ENCODE assay signal across 12 mouse cellular contexts in genomic region chr6:100356617-100357399, GRCm38 (mm10).
DNase-seq lines count a peak whose midpoint lies in the region; ATAC-seq and TF ChIP-seq lines count a peak whose summit lies in the region.
"Had no signal": no experiment of that assay in that cellular context is flagged by ENCODE, and none has a peak within 500 bp of the region (broad histone marks: within the 10 kb centered on the region; RNA-seq: fewer than 3 reads in every experiment).

No protein-coding gene starts in this region.

- intact Hi-C loops in heart, postnatal 36 days (cut with DNase I), result no loop called here

- H3K36me3 ChIP-seq in ES-E14 (ENCODE audit: control insufficient read depth, insufficient read depth, low read length, poor library complexity, severe bottlenecking), result no peaks in the 10 kb centered on the region
- H3K36me3 ChIP-seq: heart, embryonic 13.5 days; limb, embryonic 12.5 days had no signal

- H3K9ac ChIP-seq in ES-E14 (ENCODE audit: insufficient read depth, low read depth, low read length, poor library complexity, severe bottlenecking), result no peak overlapping the region; the same call in 1 of the 2 replicates
- H3K9ac ChIP-seq: heart, embryonic 13.5 days; limb, embryonic 12.5 days had no signal

- ATAC-seq in neutrophil, adult 5-6 weeks (ENCODE audit: extremely low read depth, insufficient number of reproducible peaks, low FRiP score, poor library complexity, severe bottlenecking), result peak; percentile 79
- ATAC-seq: inflammation-experienced regulatory T-cells, adult 6 months had no signal

- 37% methylated on average over 11 of the region's 11 CpGs for WGBS in large intestine, adult 2 months

- no peak overlapping the region for H3K27ac ChIP-seq in ES-E14 (ENCODE audit: insufficient read depth, low read depth, low read length, poor library complexity, severe bottlenecking)
- H3K27ac ChIP-seq: heart, embryonic 13.5 days; limb, embryonic 12.5 days had no signal

- DNase-seq in B cell, adult 2 months, result peak; percentile 43 to 48
- DNase-seq in ES-E14 (ENCODE audit: low read depth, low spot score), result no peak
- peak; percentile 42 for DNase-seq in large intestine, adult 2 months (ENCODE audit: low read depth, low spot score)
- DNase-seq in gastrocnemius, adult 18-20 months (ENCODE audit: low spot score), result no peak
- DNase-seq in heart, postnatal 36 days, result no peak
- no peak for DNase-seq in frontal cortex, postnatal 14 days (ENCODE audit: low spot score in 2 of 2)
- DNase-seq: thymus, postnatal 36 days had no signal

- no peak overlapping the region for H3K4me3 ChIP-seq in ES-E14 (ENCODE audit: insufficient read depth in 1 of 2, low read depth in 1 of 2, low read length in 2 of 2, poor library complexity in 1 of 2, severe bottlenecking in 1 of 2)
- H3K4me3 ChIP-seq: heart, embryonic 13.5 days; limb, embryonic 12.5 days; megakaryocyte, embryonic 14.5 days had no signal

- H3K4me1 ChIP-seq in ES-E14 (ENCODE audit: control insufficient read depth in 2 of 2, insufficient read depth in 2 of 2, low read length in 2 of 2, poor library complexity in 1 of 2), result peaks cover 0 to 11% of the 10 kb centered on the region in 2 experiments
- H3K4me1 ChIP-seq: limb, embryonic 12.5 days; megakaryocyte, embryonic 14.5 days had no signal

- no peaks in the 10 kb centered on the region for H3K9me3 ChIP-seq in ES-E14 (ENCODE audit: control insufficient read depth, insufficient read depth, low read depth, low read length)
- H3K9me3 ChIP-seq: heart, embryonic 13.5 days; limb, embryonic 12.5 days; megakaryocyte, embryonic 14.5 days had no signal

- in situ Hi-C loops in ES-E14 (cut with MboI; ENCODE audit: low sequenced_read_pairs in 2 of 2, unreplicated experiment in 2 of 2), result no loop called here

TF ChIP-seq in ES-E14, 5 proteins besides CTCF, POLR2A, EP300 and RAD21:
- TF ChIP-seq ZC3H11A (IDR thresholded peaks at IDR 0.05; ENCODE audit: borderline replicate concordance, low read depth, low read length) (no peak), ZNF384 (IDR thresholded peaks at IDR 0.05; ENCODE audit: low read depth, low read length) (peak; percentile 33; the same call in 1 of the 2 replicates), MAFK (IDR thresholded peaks at IDR 0.05; ENCODE audit: insufficient read depth, low read depth, low read length) (no peak), HCFC1 (IDR thresholded peaks at IDR 0.05; ENCODE audit: borderline replicate concordance, insufficient read depth, low read length) (no peak), CHD2 (IDR thresholded peaks at IDR 0.05; ENCODE audit: low read depth, low read length) (no peak)

Comparison
In these comparisons a context has a peak if more than half of its experiments do, and no peak if none do; other contexts are left out.
1. DNase-seq: peak in B cell, adult 2 months (2 of 2) and large intestine, adult 2 months (single experiment); none in ES-E14 (single experiment), gastrocnemius, adult 18-20 months (single experiment), heart, postnatal 36 days (0 of 2) and frontal cortex, postnatal 14 days (0 of 2).